Mouse (Mus musculus) liver, embryonic 15.5 days (tissue): ENCODE measurements around the gene Ptpdc1. TPM values are rescaled to one million over a fixed set of nuclear protein-coding genes. Genes with fewer than 3 reads are reported as not detected.
A peak's percentile ranks its signal among the peaks of the same experiment; 100 is the strongest.

ENCODE experiments used
- ATAC-seq: fragments of 200-750 bp; cut with Nextera tagmentation; 2 replicates; pipeline ENCODE4 v1.8.0; 2017; ENCODE audit warnings: moderate number of reproducible peaks, mild to moderate bottlenecking, moderate library complexity; ENCODE audit not compliant: insufficient read depth
- H3K27ac ChIP-seq: fragments of 300-500 bp; sonication (generic); replicated peaks from 2 replicates; pipeline ENCODE4 v1.5.1; 2015; ENCODE audit warnings: mild to moderate bottlenecking, inconsistent platforms
- H3K27me3 ChIP-seq: fragments of 300-500 bp; sonication (generic); 2 replicates; pipeline ENCODE4 v1.6.1; 2015; ENCODE audit warnings: mild to moderate bottlenecking, inconsistent platforms
- H3K36me3 ChIP-seq: fragments of 300-500 bp; sonication (generic); replicated peaks from 2 replicates; pipeline ENCODE4 v1.6.1; 2015; ENCODE audit warnings: moderate library complexity, mild to moderate bottlenecking, inconsistent platforms
- H3K4me1 ChIP-seq: fragments of 300-500 bp; sonication (generic); replicated peaks from 2 replicates; pipeline ENCODE4 v1.6.1; 2015; ENCODE audit warnings: inconsistent platforms
- H3K4me2 ChIP-seq: fragments of 300-500 bp; sonication (generic); 2 replicates; pipeline ENCODE4 v1.6.1; 2015; ENCODE audit warnings: moderate library complexity, mild to moderate bottlenecking, inconsistent platforms
- H3K4me3 ChIP-seq: fragments of 300-500 bp; sonication (generic); replicated peaks from 2 replicates; pipeline ENCODE4 v1.5.1; 2015; ENCODE audit warnings: mild to moderate bottlenecking, inconsistent platforms
- H3K9ac ChIP-seq: fragments of 300-500 bp; sonication (generic); 2 replicates; pipeline ENCODE4 v1.6.1; 2015; ENCODE audit warnings: moderate library complexity, mild to moderate bottlenecking, inconsistent platforms
- H3K9me3 ChIP-seq: fragments of 300-500 bp; sonication (generic); replicated peaks from 2 replicates; pipeline ENCODE4 v1.6.1; 2016; ENCODE audit warnings: inconsistent platforms
- WGBS: fragments of 180-500 bp; shearing (Covaris S2); methylation state at CpG from one replicate; pipeline ENCODE4 v1.1.7; 2015; ENCODE audit warnings: mixed read lengths; ENCODE audit not compliant: insufficient replicate concordance; 5-methylcytosine and 5-hydroxymethylcytosine counted together
- polyA plus RNA-seq: library from polyadenylated mRNA; unstranded; fragments of >200 nt; fragmentation: Nextera tagmentation; extraction: Ambion mirVana; gene quantifications from 2 replicates; pipeline ENCODE4 v1.2.1, GENCODE M21; 2015

Ptpdc1 gene
- polyA plus RNA-seq, 1 experiment from 2014 or later = 0.40 TPM

DNA sequence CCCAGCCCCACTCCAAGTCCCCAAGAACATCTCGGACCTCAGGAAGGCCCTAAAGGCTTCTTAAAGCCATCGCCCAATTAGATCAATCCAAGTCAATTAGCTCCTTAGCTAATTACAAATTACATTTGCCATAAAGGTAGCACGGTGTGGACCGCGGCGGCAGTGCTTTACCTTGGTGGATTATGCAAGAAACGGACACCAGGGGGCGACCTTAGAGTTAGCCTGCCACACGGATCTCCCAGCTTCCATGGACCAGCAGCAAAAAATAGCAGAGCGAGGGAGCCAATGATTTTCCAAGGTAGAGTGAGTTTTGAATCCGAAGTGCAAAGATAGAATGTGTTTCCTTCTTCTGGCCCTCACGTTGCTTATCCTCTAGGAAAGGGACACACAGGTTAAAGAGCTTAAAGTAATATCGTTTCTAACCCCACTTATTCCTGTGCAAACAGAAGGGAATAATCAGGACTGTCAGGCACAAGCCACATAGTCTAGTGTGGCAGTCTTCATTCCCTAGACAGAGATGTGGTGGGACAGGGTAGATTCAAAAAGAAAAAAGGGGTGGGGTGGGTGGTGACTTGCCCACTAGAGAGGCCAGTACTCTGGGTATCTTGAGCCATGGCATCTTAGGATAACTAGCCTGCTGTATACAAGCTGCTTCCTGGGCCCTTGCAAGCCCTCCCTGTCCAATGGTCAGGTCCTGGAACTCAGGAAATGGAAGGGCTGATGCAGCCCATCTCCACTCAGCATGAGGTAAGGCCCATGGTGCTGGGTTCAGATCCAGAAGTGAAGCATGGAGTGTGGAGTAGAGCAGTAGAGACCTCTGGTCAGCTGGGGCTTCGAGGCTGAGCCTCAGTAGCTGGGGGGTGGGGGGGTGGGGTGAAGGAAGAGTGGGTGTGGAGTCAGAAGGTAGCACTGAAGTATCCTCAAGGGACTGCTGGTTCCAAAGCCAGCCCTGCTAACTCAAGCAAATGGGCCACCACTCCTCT is 28.6 kb upstream of the Ptpdc1 start:
- peaks cover 17% of the 10 kb centered on the region for H3K4me1 ChIP-seq
- H3K27ac ChIP-seq = no peak overlapping the region
- ATAC-seq = no peak
- no peaks in the 10 kb centered on the region for H3K36me3 ChIP-seq
- WGBS = 7% methylated on average over 14 of the region's 14 CpGs
- H3K27me3 ChIP-seq = peaks cover 69% of the 10 kb centered on the region
- no peaks in the 10 kb centered on the region for H3K9me3 ChIP-seq
- H3K4me3 ChIP-seq = no peak overlapping the region
- no peak overlapping the region for H3K9ac ChIP-seq
- no peak overlapping the region for H3K4me2 ChIP-seq

DNA sequence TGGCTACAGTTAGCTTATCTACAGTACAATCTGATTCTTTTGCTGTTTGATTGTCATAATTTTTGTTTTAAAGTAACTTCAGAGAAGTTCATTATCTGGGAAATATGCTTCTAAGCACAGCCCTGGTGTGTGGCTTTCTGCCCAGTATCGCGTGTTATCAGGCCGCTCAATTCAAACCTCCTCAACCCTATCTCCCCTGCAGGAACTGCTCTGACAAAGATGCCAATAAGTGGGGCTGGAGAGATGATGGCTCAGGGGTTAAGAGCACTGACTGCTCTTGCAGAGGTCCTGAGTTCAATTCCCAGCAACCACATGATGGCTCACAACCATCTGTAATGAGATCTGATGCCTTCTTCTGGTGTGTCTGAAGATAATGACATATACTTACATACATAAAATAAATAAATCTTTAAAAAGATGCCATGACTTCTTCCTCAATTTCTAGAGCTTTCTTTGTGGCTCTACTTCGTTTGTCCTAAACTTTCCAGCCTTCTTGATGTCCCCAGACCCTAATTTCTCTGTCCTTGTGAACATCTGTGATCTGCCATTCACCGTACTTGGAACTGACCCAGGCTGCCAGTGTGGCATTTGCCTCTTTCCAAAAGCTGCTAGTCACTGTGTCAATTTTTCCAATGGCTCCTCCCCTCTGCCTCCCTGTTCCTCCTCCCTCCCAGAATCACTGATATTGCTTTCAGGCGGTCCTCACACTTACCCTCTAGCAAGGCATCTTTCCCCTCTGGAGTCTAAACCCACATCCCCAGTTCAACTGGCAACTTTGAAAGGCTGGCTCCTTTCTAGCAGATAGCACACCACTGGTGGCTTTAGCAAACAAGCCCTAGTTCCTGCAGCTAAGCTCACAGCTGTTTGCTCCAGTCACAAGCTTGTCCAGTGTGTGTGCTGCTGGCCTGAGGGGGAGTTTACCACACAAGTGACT is 25.9 kb upstream of the Ptpdc1 start:
- H3K27me3 ChIP-seq = peaks cover 43% of the 10 kb centered on the region
- 0 out of 2 replicates have a peak overlapping the region, but pooled peaks have one; percentile 48 for H3K27ac ChIP-seq
- H3K4me3 ChIP-seq = no peak overlapping the region
- no peaks in the 10 kb centered on the region for H3K9me3 ChIP-seq
- peaks cover 17% of the 10 kb centered on the region; the same call in 1 of the 2 replicates for H3K4me1 ChIP-seq
- H3K4me2 ChIP-seq = no peak overlapping the region
- peak; percentile 79 for ATAC-seq
- no peak overlapping the region for H3K9ac ChIP-seq
- no peaks in the 10 kb centered on the region for H3K36me3 ChIP-seq
- WGBS = 29% methylated on average over 6 of the region's 6 CpGs

DNA sequence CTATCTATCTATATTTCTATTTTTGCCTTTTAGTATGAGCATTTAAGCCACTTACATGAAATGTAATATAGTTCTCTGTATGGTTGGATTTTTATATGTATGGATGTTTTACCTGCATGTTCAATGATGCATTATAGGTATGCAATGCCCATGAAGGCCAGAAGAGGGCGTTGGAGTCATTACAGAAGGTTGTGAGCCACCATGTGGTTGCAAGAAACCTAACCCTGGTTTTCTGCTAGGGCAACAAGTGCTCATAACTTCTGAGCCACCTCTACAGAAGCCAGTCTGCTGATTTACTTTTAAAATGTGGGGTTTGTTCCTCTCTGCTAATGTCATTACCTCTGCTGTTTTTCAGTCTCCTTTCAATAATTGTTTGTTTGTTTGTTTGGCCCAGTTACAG is 25.2 kb upstream of the Ptpdc1 start:
- H3K9me3 ChIP-seq = no peaks in the 10 kb centered on the region
- H3K9ac ChIP-seq = no peak overlapping the region
- 0% methylated on average over 1 of the region's 1 CpGs for WGBS
- ATAC-seq = no peak
- H3K27me3 ChIP-seq = peaks cover 35% of the 10 kb centered on the region
- no peaks in the 10 kb centered on the region for H3K36me3 ChIP-seq
- peak overlapping the region; percentile 48; the same call in 1 of the 2 replicates for H3K27ac ChIP-seq
- H3K4me1 ChIP-seq = peaks cover 17% of the 10 kb centered on the region; the same call in 1 of the 2 replicates
- H3K4me3 ChIP-seq = no peak overlapping the region
- H3K4me2 ChIP-seq = no peak overlapping the region

DNA sequence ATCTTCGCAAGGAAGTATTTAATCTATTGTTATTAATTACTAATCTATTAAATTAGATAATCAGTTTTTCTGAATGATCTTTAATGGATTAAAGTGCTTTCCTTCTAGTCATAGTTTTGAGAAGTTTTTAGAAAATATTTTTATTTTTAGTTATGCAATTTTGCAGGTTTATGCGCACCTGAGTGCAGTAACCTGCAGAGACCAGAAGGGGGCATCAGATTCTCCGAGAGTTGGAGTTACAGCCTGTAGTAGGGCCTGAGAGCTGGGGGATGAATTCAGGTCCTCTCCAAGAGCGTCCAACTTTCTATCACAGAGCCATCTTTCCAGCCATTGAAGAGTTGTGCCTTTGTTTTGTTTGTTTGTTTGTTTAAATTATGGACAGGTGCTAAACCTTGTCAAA is 21.2 kb upstream of the Ptpdc1 start:
- no peak overlapping the region for H3K27ac ChIP-seq
- no peak for ATAC-seq
- H3K9ac ChIP-seq = no peak overlapping the region
- H3K27me3 ChIP-seq = no peaks in the 10 kb centered on the region
- whole genome bisulfite sequencing = 70% methylated on average over 4 of the region's 4 CpGs
- peaks cover 11% of the 10 kb centered on the region; the same call in 1 of the 2 replicates for H3K4me1 ChIP-seq
- H3K4me2 ChIP-seq = no peak overlapping the region
- no peaks in the 10 kb centered on the region for H3K9me3 ChIP-seq
- H3K36me3 ChIP-seq = no peaks in the 10 kb centered on the region
- no peak overlapping the region for H3K4me3 ChIP-seq

DNA sequence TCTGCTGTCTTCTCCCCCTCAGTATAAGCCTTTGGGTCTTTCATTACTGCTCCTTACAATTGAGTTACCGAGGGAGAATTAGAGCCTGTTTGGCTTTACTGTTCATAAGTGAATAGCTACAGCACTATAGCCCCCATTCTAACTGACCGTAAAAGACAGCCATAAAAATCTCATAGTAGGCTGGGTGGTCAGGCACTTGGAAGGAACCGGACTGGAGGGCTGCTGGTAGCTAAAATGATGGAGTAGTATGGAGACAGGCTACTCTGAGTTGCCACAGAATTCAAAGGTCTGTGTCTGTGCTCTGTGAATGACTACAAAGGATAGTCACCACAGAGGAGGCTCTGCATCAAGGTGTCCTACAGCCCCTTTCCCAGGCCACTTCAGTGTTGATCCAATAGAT is 18.5 kb upstream of the Ptpdc1 start:
- no peak overlapping the region for H3K9ac ChIP-seq
- no peak overlapping the region for H3K4me3 ChIP-seq
- no peak overlapping the region for H3K4me2 ChIP-seq
- no peaks in the 10 kb centered on the region for H3K36me3 ChIP-seq
- WGBS = 56% methylated on average over 3 of the region's 3 CpGs
- no peak for ATAC-seq
- no peaks in the 10 kb centered on the region for H3K9me3 ChIP-seq
- no peak overlapping the region for H3K27ac ChIP-seq
- H3K27me3 ChIP-seq = no peaks in the 10 kb centered on the region
- no peaks in the 10 kb centered on the region for H3K4me1 ChIP-seq

DNA sequence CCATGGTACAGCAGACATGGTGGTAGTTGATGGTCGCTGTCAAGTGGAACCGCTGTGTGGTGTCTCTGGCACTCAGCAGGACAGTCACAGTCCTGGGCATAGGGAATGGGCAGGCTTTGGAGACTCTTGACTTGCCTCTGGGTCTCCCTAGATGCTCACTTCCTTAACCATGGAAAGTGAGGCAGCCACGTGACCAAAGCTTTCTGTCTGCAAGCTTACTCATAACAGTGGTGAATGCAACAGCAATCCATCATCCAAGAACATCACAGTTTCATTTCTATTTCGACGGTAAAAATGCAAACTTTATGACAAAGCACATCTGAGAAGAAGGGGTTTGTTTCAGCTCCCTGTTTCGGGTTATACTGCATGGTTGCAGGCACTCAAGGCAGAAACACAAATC is 17.6 kb upstream of the Ptpdc1 start:
- no peaks in the 10 kb centered on the region for H3K4me1 ChIP-seq
- no peak overlapping the region for H3K9ac ChIP-seq
- WGBS = 59% methylated on average over 6 of the region's 6 CpGs
- no peak overlapping the region for H3K4me2 ChIP-seq
- no peak for ATAC-seq
- H3K4me3 ChIP-seq = no peak overlapping the region
- no peak overlapping the region for H3K27ac ChIP-seq
- no peaks in the 10 kb centered on the region for H3K27me3 ChIP-seq
- no peaks in the 10 kb centered on the region for H3K9me3 ChIP-seq
- no peaks in the 10 kb centered on the region for H3K36me3 ChIP-seq

DNA sequence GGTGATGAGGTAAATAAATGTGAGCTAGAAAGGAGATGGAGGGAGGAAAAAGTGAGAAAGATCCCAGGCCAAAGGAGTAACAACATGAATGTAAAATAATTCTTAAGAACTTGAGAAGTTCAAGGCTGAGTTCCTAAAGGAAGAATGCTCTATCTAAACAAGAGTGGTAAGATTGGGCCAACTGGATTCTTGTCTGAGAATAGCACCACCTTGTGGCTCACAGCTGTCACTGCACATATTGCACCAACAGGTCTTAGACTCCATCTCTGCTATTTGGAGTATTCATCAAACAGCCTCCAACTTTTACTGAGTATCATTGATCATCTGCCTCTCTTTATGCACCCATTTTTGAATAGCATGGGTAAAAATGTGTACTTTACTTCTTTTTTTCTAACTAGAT is 14.1 kb upstream of the Ptpdc1 start:
- Histone ChIP-seq H3K4me3 (no peak overlapping the region), H3K27ac (no peak overlapping the region), H3K9ac (no peak overlapping the region), H3K9me3 (no peaks in the 10 kb centered on the region), H3K4me2 (no peak overlapping the region), H3K27me3 (no peaks in the 10 kb centered on the region; the same call in 1 of the 2 replicates), H3K36me3 (no peaks in the 10 kb centered on the region), H3K4me1 (no peaks in the 10 kb centered on the region)
- ATAC-seq = no peak

DNA sequence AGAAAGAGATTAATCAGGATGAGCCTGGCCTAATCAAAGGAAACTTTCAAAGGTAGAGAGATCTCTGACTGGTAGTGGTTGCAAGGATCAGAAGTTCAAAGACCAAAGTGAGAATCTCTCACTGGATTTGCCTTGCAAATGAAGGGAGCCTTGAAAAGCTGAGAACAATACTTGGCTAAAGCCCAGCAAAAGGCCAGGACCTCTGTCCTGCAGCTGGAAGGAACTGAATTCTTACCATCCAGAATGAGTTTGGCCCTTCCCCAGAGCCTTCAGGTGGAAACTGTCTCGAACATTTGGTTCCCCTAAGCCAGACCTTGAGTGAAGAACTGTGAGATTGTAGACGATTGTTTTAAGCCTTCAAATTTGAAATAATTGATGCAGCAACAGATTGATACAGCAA is 12.2 kb upstream of the Ptpdc1 start:
- H3K27me3 ChIP-seq = no peaks in the 10 kb centered on the region; the same call in 1 of the 2 replicates
- 34% methylated on average over 2 of the region's 2 CpGs for WGBS
- no peak overlapping the region for H3K4me2 ChIP-seq
- no peaks in the 10 kb centered on the region for H3K4me1 ChIP-seq
- no peaks in the 10 kb centered on the region for H3K36me3 ChIP-seq
- H3K4me3 ChIP-seq = no peak overlapping the region
- no peaks in the 10 kb centered on the region for H3K9me3 ChIP-seq
- no peak overlapping the region for H3K27ac ChIP-seq
- no peak overlapping the region for H3K9ac ChIP-seq
- no peak for ATAC-seq

DNA sequence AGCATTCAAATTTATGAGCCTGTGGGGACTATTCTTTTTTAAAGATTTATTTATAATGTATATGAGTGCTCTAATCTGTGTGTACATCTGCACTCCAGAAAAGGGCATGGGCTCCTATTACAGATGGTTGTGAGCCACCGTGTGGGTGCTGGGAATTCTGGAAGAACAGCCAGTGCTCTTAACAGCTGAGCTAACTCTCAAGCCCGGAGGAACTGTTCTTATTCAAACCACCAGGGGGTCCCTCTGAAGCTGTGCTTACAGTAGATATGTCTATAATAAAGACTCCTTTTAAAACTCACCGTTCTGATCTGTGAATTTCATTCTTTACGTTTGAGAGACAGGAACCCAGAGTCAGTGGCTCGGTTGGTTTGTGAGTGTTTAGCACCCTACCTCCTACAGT is 6.2 kb upstream of the Ptpdc1 start:
- Histone ChIP-seq H3K27me3 (no peaks in the 10 kb centered on the region; the same call in 1 of the 2 replicates), H3K9me3 (no peaks in the 10 kb centered on the region), H3K9ac (no peak overlapping the region), H3K36me3 (no peaks in the 10 kb centered on the region), H3K4me2 (no peak overlapping the region), H3K27ac (no peak overlapping the region), H3K4me1 (no peaks in the 10 kb centered on the region), H3K4me3 (no peak overlapping the region)
- 60% methylated on average over 5 of the region's 5 CpGs for WGBS
- no peak for ATAC-seq

DNA sequence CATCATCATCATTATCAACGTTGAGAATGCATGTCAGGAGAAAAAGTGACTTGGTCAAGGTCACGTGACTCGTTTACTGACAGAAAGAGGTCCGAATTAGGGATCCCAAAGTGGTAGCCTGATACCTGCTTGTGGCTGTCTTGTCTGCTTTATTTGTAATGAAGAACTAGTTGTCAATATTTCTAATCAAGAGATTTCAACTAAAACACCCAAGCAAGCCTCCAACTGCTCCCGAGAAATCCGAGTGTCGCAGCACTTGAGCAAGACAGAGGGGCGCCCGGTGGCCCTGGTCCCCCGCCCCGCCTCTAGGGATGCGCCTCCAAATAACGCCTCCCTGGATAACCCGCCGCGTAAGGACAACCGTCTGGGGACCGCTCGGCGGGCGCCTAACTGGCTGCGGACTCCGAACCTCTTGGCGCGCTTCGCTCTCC is 481 bp downstream of the Ptpdc1 start:
- Histone ChIP-seq H3K4me2 (peak overlapping the region; percentile 82), H3K27me3 (peaks cover 25% of the 10 kb centered on the region), H3K9ac (peak overlapping the region; percentile 59), H3K4me3 (peak overlapping the region; percentile 63), H3K36me3 (no peaks in the 10 kb centered on the region), H3K27ac (0 out of 2 replicates have a peak overlapping the region, but pooled peaks have one; percentile 24), H3K4me1 (peaks cover 11% of the 10 kb centered on the region), H3K9me3 (no peaks in the 10 kb centered on the region)
- ATAC-seq = peak; percentile 68
- 4% methylated on average over 26 of the region's 26 CpGs for WGBS

DNA sequence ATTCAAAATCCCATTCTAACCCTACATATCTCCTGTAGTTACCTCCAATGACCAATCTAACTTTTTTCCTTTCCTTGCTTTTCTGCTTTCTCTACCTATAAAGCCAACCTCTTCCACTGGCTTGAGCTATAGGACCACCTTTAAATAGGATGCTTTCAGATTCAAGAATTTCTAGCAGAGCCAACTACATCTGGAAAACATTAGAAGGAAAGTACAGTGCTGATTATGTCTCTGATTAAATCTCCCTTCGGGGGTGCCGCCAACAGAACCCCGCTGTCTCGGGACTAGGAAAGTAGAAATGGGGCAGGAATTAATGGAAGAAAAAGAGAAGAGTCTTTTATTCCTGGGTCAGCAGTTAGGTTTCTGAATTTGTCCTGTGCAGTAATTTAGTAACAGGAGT is 6.6 kb downstream of the Ptpdc1 start:
- no peak for ATAC-seq
- Histone ChIP-seq H3K9ac (no peak overlapping the region), H3K4me3 (no peak overlapping the region), H3K27ac (no peak overlapping the region), H3K27me3 (no peaks in the 10 kb centered on the region), H3K9me3 (no peaks in the 10 kb centered on the region), H3K4me1 (no peaks in the 10 kb centered on the region), H3K36me3 (no peaks in the 10 kb centered on the region), H3K4me2 (no peak overlapping the region)
- WGBS = 75% methylated on average over 4 of the region's 4 CpGs
